Mouse (Mus musculus) embryonic facial prominence, embryonic 14.5 days (tissue): ENCODE data around the gene Spred2. TPM values are rescaled to one million over a fixed set of nuclear protein-coding genes. Genes with fewer than 3 reads are reported as not detected.

Experiments used
- ATAC-seq: fragments of 200-750 bp; cut with Nextera tagmentation; 2 replicates; pipeline ENCODE4 v1.8.0; 2017; ENCODE audit warnings: low read depth, moderate number of reproducible peaks, moderate TSS enrichment
- DNase-seq: peaks from one replicate; pipeline ENCODE4 v3.0.0-alpha.2; 2015; ENCODE audit warnings: low spot score
- H3K27ac ChIP-seq: fragments of 300-500 bp; sonication (generic); replicated peaks from 2 replicates; pipeline ENCODE4 v1.5.1; 2014; ENCODE audit warnings: low read depth, mild to moderate bottlenecking, low read length, moderate library complexity
- H3K27me3 ChIP-seq: fragments of 300-500 bp; sonication (generic); replicated peaks from 2 replicates; pipeline ENCODE4 v1.6.1; 2014; ENCODE audit warnings: low read length; ENCODE audit not compliant: control insufficient read depth, insufficient read depth
- H3K36me3 ChIP-seq: fragments of 300-500 bp; sonication (generic); 2 replicates; pipeline ENCODE4 v1.6.1; 2014; ENCODE audit warnings: low read length, mixed read lengths; ENCODE audit not compliant: control insufficient read depth, insufficient read depth
- H3K4me1 ChIP-seq: fragments of 300-500 bp; sonication (generic); 2 replicates; pipeline ENCODE4 v1.6.1; 2014; ENCODE audit warnings: antibody characterized with exemption, low read length; ENCODE audit not compliant: control insufficient read depth, insufficient read depth
- H3K4me2 ChIP-seq: fragments of 300-500 bp; sonication (generic); 2 replicates; pipeline ENCODE4 v1.6.1; 2014; ENCODE audit warnings: low read depth, mild to moderate bottlenecking, low read length, moderate library complexity, mixed read lengths
- H3K4me3 ChIP-seq: fragments of 300-500 bp; sonication (generic); 2 replicates; pipeline ENCODE4 v1.5.1; 2014; ENCODE audit warnings: low read depth, mild to moderate bottlenecking, low read length
- H3K9ac ChIP-seq: fragments of 300-500 bp; sonication (generic); 2 replicates; pipeline ENCODE4 v1.6.1; 2014; ENCODE audit warnings: low read depth, mild to moderate bottlenecking, low read length, moderate library complexity, mixed read lengths
- H3K9me3 ChIP-seq: fragments of 300-500 bp; sonication (generic); 2 replicates; pipeline ENCODE4 v1.6.1; 2016; ENCODE audit warnings: low read length; ENCODE audit not compliant: control insufficient read depth
- WGBS: fragments of 180-500 bp; shearing (Covaris S2); extraction: QIAGEN DNeasy Blood & Tissue Kit; methylation state at CpG from one replicate; pipeline ENCODE4 v1.1.7; 2014; 5-methylcytosine and 5-hydroxymethylcytosine counted together
- polyA plus RNA-seq: library from polyadenylated mRNA; unstranded; fragments of >200 nt; fragmentation: Nextera tagmentation; extraction: Ambion mirVana; gene quantifications from 2 replicates; pipeline ENCODE4 v1.2.1, GENCODE M21; 2014

Gene Spred2
- polyA plus RNA-seq, 1 experiment from 2014 or later: 8.7 TPM

- no peak for ATAC-seq
- no peaks in the 10 kb centered on the region for H3K27me3 ChIP-seq
- no peak overlapping the region for H3K4me2 ChIP-seq
- no peak overlapping the region for H3K9ac ChIP-seq
- WGBS: 67% methylated on average over 4 of the region's 4 CpGs
- DNase-seq: no peak
- no peak overlapping the region for H3K4me3 ChIP-seq
- H3K36me3 ChIP-seq: no peaks in the 10 kb centered on the region
- H3K9me3 ChIP-seq: 0 out of 2 replicates have a peak, but pooled peaks cover 3% of the 10 kb centered on the region
- H3K4me1 ChIP-seq: no peaks in the 10 kb centered on the region
- no peak overlapping the region for H3K27ac ChIP-seq
Measured at GRCm38 (mm10) chr11:19900712-19901111, 23.5 kb upstream of the Spred2 start.

GRCm38 (mm10) chr11:19911216-19911615 lies 13.0 kb upstream of the Spred2 start:
- Histone ChIP-seq H3K36me3 (no peaks in the 10 kb centered on the region), H3K27me3 (no peaks in the 10 kb centered on the region), H3K4me2 (no peak overlapping the region), H3K9me3 (peaks cover 13% of the 10 kb centered on the region), H3K4me1 (no peaks in the 10 kb centered on the region), H3K4me3 (no peak overlapping the region), H3K27ac (no peak overlapping the region), H3K9ac (no peak overlapping the region)
- DNase-seq: no peak
- no peak for ATAC-seq
- WGBS: 85% methylated on average over 3 of the region's 3 CpGs

GRCm38 (mm10) chr11:19912179-19912578 lies 12.0 kb upstream of the Spred2 start:
- Histone ChIP-seq H3K9me3 (peaks cover 4% of the 10 kb centered on the region; the same call in 1 of the 2 replicates), H3K9ac (no peak overlapping the region), H3K4me1 (no peaks in the 10 kb centered on the region), H3K27ac (no peak overlapping the region), H3K36me3 (no peaks in the 10 kb centered on the region), H3K4me3 (no peak overlapping the region), H3K27me3 (no peaks in the 10 kb centered on the region), H3K4me2 (no peak overlapping the region)
- 85% methylated on average over 6 of the region's 6 CpGs for WGBS
- ATAC-seq (no peak), DNase-seq (no peak)

- Histone ChIP-seq H3K9ac (no peak overlapping the region), H3K4me2 (no peak overlapping the region), H3K4me3 (no peak overlapping the region), H3K27ac (no peak overlapping the region), H3K4me1 (no peaks in the 10 kb centered on the region), H3K36me3 (no peaks in the 10 kb centered on the region), H3K27me3 (no peaks in the 10 kb centered on the region), H3K9me3 (no peaks in the 10 kb centered on the region)
- ATAC-seq (no peak), DNase-seq (no peak)
- 94% methylated on average over 5 of the region's 5 CpGs for WGBS
Measured at GRCm38 (mm10) chr11:19912661-19913060, 11.5 kb upstream of the Spred2 start.

GRCm38 (mm10) chr11:19913761-19914160 lies 10.4 kb upstream of the Spred2 start:
- no peak overlapping the region for H3K4me3 ChIP-seq
- H3K9me3 ChIP-seq: no peaks in the 10 kb centered on the region
- no peaks in the 10 kb centered on the region for H3K27me3 ChIP-seq
- no peak overlapping the region for H3K4me2 ChIP-seq
- H3K36me3 ChIP-seq: no peaks in the 10 kb centered on the region
- ATAC-seq: no peak
- H3K9ac ChIP-seq: no peak overlapping the region
- 94% methylated on average over 4 of the region's 4 CpGs for WGBS
- H3K4me1 ChIP-seq: 0 out of 2 replicates have a peak, but pooled peaks cover 4% of the 10 kb centered on the region
- H3K27ac ChIP-seq: no peak overlapping the region
- no peak for DNase-seq

- no peak for ATAC-seq
- 26% methylated on average over 9 of the region's 9 CpGs for WGBS
Measured at GRCm38 (mm10) chr11:19917381-19918245, 6.6 kb upstream of the Spred2 start.

GRCm38 (mm10) chr11:19918246-19918540 lies 6.0 kb upstream of the Spred2 start:
- H3K4me3 ChIP-seq: no peak overlapping the region
- no peaks in the 10 kb centered on the region for H3K9me3 ChIP-seq
- H3K36me3 ChIP-seq: no peaks in the 10 kb centered on the region
- 36% methylated on average over 2 of the region's 2 CpGs for WGBS
- H3K9ac ChIP-seq: no peak overlapping the region
- no peaks in the 10 kb centered on the region for H3K27me3 ChIP-seq
- H3K4me2 ChIP-seq: no peak overlapping the region
- no peak for DNase-seq
- H3K4me1 ChIP-seq: 0 out of 2 replicates have a peak, but pooled peaks cover 5% of the 10 kb centered on the region
- ATAC-seq: no peak
- H3K27ac ChIP-seq: no peak overlapping the region

More at GRCm38 (mm10) chr11:19917381-19918245, 6.6 kb upstream of the Spred2 start:
- 0 out of 2 replicates have a peak, but pooled peaks cover 5% of the 10 kb centered on the region for H3K4me1 ChIP-seq
- no peaks in the 10 kb centered on the region for H3K9me3 ChIP-seq
- H3K9ac ChIP-seq: no peak overlapping the region
- no peak overlapping the region for H3K4me2 ChIP-seq
- H3K36me3 ChIP-seq: no peaks in the 10 kb centered on the region
- H3K27me3 ChIP-seq: no peaks in the 10 kb centered on the region
- no peak for DNase-seq
- H3K4me3 ChIP-seq: no peak overlapping the region
- no peak overlapping the region for H3K27ac ChIP-seq

GRCm38 (mm10) chr11:19919460-19919784 lies 4.8 kb upstream of the Spred2 start:
- 4% methylated on average over 6 of the region's 6 CpGs for WGBS

More at GRCm38 (mm10) chr11:19919460-19919784, 4.8 kb upstream of the Spred2 start:
- H3K36me3 ChIP-seq: no peaks in the 10 kb centered on the region
- peak; percentile 1; the same call in 1 of the 2 replicates for ATAC-seq
- peak overlapping the region; percentile 77 for H3K9ac ChIP-seq
- peak; percentile 80 for DNase-seq
- peak overlapping the region; percentile 69 for H3K4me3 ChIP-seq
- H3K9me3 ChIP-seq: no peaks in the 10 kb centered on the region
- H3K27ac ChIP-seq: peak overlapping the region; percentile 95
- H3K4me1 ChIP-seq: 0 out of 2 replicates have a peak, but pooled peaks cover 5% of the 10 kb centered on the region
- no peaks in the 10 kb centered on the region for H3K27me3 ChIP-seq
- peak overlapping the region; percentile 85 for H3K4me2 ChIP-seq
